Mouse (Mus musculus): Measurements from ENCODE around the gene Gm20662. TPM values are rescaled to one million over a fixed set of nuclear protein-coding genes. Genes with fewer than 3 reads are reported as not detected.
A peak's percentile ranks its signal among the peaks of the same experiment; 100 is the strongest.

The Gm20662 gene
- polyA plus RNA-seq (2014; fragmentation: Nextera tagmentation; extraction: Ambion mirVana), result 0.72 TPM in 1 of 2 replicates, not detected in the other

GRCm38 (mm10) chr9:107996049-107996448, at the start of gene Gm20662:
TSS of gene Gm20662 (plus strand) at chr9:107996349.
- ATAC-seq (ENCODE audit: low FRiP score, low TSS enrichment) (no peak), DNase-seq (no peak)
- Histone ChIP-seq H3K4me2 (ENCODE audit: low read length) (no peak within 1 kb of the TSS), H3K9me3 (ENCODE audit: control insufficient read depth, low read length) (no peaks in the 10 kb centered on the region), H3K27me3 (ENCODE audit: control insufficient read depth, insufficient read depth, low read length) (no peaks in the 10 kb centered on the region), H3K4me1 (ENCODE audit: control insufficient read depth, insufficient read depth, low read length) (no peaks in the 10 kb centered on the region), H3K36me3 (ENCODE audit: control insufficient read depth, insufficient read depth, low read length) (no peaks in the 10 kb centered on the region), H3K9ac (replicated peaks; ENCODE audit: low read length) (no peak within 1 kb of the TSS), H3K27ac (replicated peaks; ENCODE audit: low read depth, low read length) (no peak within 1 kb of the TSS), H3K4me3 (replicated peaks; ENCODE audit: low read depth, low read length) (no peak within 1 kb of the TSS)
- 87% methylated on average over 5 of the region's 5 CpGs for WGBS

DNA sequence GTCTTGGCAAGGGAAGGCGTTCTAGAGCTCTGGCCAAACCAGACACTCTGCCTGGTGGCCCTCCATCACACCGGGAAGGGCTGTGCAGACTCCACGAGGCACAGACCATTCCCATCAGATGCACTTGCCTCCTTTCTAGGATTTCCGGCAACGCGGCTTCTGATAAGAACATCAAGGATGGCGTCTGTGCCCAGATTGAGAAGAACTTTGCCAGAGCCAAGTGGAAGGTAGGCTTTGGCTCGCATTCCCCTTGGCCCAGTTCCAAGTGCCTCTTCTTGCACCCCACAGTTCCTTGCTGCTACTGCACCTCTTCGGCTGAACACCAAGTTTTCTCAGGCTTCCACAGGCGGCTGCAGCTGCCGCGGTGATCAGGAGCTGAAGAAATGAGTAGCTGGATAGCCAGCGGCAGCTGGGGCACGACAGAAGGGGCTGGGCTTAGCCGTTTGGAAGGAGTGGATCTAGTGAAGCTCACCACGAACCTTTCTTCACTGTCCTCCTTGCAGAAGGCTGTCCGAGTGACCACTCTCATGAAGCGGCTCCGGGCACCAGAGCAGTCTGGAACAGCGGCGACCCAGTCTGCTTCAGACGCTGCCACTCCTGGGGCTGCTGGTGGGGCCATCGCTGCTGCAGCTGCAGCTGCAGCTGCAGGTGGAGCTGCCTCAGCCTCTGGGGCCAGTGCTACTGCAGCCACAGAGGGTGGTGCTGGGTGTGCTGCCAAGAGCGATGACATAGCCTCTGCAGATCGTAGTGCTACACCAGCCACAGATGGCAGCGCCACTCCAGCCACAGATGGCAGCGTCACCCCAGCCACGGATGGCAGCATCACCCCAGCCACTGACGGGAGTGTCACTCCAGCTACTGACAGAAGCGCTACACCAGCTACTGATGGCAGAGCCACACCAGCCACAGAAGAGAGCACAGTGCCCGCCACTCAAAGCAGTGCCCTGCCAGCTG, 48.6 kb upstream of the Gm20662 start:
- DNase-seq (no peak), ATAC-seq (ENCODE audit: low FRiP score, low TSS enrichment) (no peak)
- Histone ChIP-seq H3K27me3 (ENCODE audit: control insufficient read depth, insufficient read depth, low read length) (no peaks in the 10 kb centered on the region), H3K4me2 (ENCODE audit: low read length) (no peak overlapping the region), H3K36me3 (ENCODE audit: control insufficient read depth, insufficient read depth, low read length) (no peaks in the 10 kb centered on the region), H3K4me3 (replicated peaks; ENCODE audit: low read depth, low read length) (no peak overlapping the region), H3K27ac (replicated peaks; ENCODE audit: low read depth, low read length) (no peak overlapping the region), H3K9ac (replicated peaks; ENCODE audit: low read length) (no peak overlapping the region), H3K9me3 (ENCODE audit: control insufficient read depth, low read length) (no peaks in the 10 kb centered on the region), H3K4me1 (ENCODE audit: control insufficient read depth, insufficient read depth, low read length) (peaks cover 8% of the 10 kb centered on the region)
- WGBS, result 92% methylated on average over 31 of the region's 31 CpGs

DNA sequence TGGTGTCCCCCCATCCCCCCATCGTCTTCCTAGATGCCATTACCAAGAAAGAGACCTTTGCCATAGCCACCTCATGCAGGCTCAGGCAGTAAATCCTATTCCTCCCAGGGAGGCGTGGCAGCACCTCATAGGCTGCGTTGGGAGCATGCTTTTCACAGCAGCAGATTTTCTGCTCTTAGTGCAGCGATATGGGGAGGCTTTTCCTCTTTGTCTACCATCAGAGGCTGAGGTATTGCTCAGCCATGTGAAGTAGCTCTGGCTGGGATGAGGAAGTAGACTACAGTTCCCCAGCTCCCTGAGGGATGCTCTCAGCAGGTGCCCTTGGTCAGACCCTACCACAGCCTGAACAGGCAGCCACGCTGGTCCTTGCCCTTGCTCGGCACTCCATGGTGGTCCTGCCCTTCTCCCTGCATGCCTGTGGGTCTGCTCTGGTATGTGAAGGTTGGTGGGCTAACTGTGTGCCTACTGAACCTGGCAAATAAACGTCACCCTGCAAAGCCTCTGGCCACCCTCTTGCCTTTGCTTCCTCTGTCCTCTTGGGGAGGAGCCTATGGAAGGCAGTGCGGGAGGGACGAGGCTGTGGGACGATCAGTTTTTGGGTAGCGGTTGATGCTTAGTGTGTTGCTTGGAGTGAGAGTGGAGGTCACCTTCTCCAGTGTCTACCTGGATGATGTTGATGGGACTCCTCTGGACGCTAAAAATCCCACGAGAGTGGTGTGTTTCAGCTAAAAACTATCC, 46.8 kb upstream of the Gm20662 start:
- Histone ChIP-seq H3K27me3 (ENCODE audit: control insufficient read depth, insufficient read depth, low read length) (no peaks in the 10 kb centered on the region), H3K4me1 (ENCODE audit: control insufficient read depth, insufficient read depth, low read length) (peaks cover 8% of the 10 kb centered on the region), H3K4me2 (ENCODE audit: low read length) (no peak overlapping the region), H3K27ac (replicated peaks; ENCODE audit: low read depth, low read length) (no peak overlapping the region), H3K9ac (replicated peaks; ENCODE audit: low read length) (no peak overlapping the region), H3K4me3 (replicated peaks; ENCODE audit: low read depth, low read length) (no peak overlapping the region), H3K36me3 (ENCODE audit: control insufficient read depth, insufficient read depth, low read length) (no peaks in the 10 kb centered on the region), H3K9me3 (ENCODE audit: control insufficient read depth, low read length) (no peaks in the 10 kb centered on the region)
- no peak for DNase-seq
- ATAC-seq (ENCODE audit: low FRiP score, low TSS enrichment), result no peak
- 80% methylated on average over 13 of the region's 13 CpGs for WGBS

- Histone ChIP-seq H3K27ac (replicated peaks; ENCODE audit: low read depth, low read length) (peak within 1 kb of the TSS; percentile 74), H3K4me2 (ENCODE audit: low read length) (peak within 1 kb of the TSS; percentile 85), H3K36me3 (ENCODE audit: control insufficient read depth, insufficient read depth, low read length) (no peaks in the 10 kb centered on the region), H3K4me1 (ENCODE audit: control insufficient read depth, insufficient read depth, low read length) (peaks cover 8% of the 10 kb centered on the region), H3K4me3 (replicated peaks; ENCODE audit: low read depth, low read length) (peak within 1 kb of the TSS; percentile 57), H3K27me3 (ENCODE audit: control insufficient read depth, insufficient read depth, low read length) (no peaks in the 10 kb centered on the region), H3K9me3 (ENCODE audit: control insufficient read depth, low read length) (no peaks in the 10 kb centered on the region), H3K9ac (replicated peaks; ENCODE audit: low read length) (peak within 1 kb of the TSS; percentile 47; the same call in 1 of the 2 replicates)
- ATAC-seq (ENCODE audit: low FRiP score, low TSS enrichment), result no peak
- WGBS, result 91% methylated on average over 10 of the region's 10 CpGs
- no peak for DNase-seq
These were observed 46.3 kb upstream of the Gm20662 start, which contains the start of gene Traip for GRCm38 (mm10) chr9:107949922-107950235. TSS of gene Traip (plus strand) at chr9:107950136.

GRCm38 (mm10) chr9:107950460-107951355, 45.4 kb upstream of the Gm20662 start:
- 11% methylated on average over 45 of the region's 45 CpGs for WGBS
- DNase-seq (peak; percentile 97), ATAC-seq (ENCODE audit: low FRiP score, low TSS enrichment) (peak; percentile 92)
- Histone ChIP-seq H3K27ac (replicated peaks; ENCODE audit: low read depth, low read length) (peak overlapping the region; percentile 74), H3K4me3 (replicated peaks; ENCODE audit: low read depth, low read length) (peak overlapping the region; percentile 57), H3K27me3 (ENCODE audit: control insufficient read depth, insufficient read depth, low read length) (no peaks in the 10 kb centered on the region), H3K4me1 (ENCODE audit: control insufficient read depth, insufficient read depth, low read length) (peaks cover 8% of the 10 kb centered on the region), H3K9ac (replicated peaks; ENCODE audit: low read length) (peak overlapping the region; percentile 47; the same call in 1 of the 2 replicates), H3K4me2 (ENCODE audit: low read length) (peak overlapping the region; percentile 85), H3K9me3 (ENCODE audit: control insufficient read depth, low read length) (no peaks in the 10 kb centered on the region), H3K36me3 (ENCODE audit: control insufficient read depth, insufficient read depth, low read length) (no peaks in the 10 kb centered on the region)

GRCm38 (mm10) chr9:107955613-107956289, 40.4 kb upstream of the Gm20662 start:
- Histone ChIP-seq H3K9ac (replicated peaks; ENCODE audit: low read length) (no peak overlapping the region), H3K4me1 (ENCODE audit: control insufficient read depth, insufficient read depth, low read length) (peaks cover 4% of the 10 kb centered on the region; the same call in 1 of the 2 replicates), H3K4me2 (ENCODE audit: low read length) (no peak overlapping the region), H3K4me3 (replicated peaks; ENCODE audit: low read depth, low read length) (no peak overlapping the region), H3K27ac (replicated peaks; ENCODE audit: low read depth, low read length) (no peak overlapping the region), H3K36me3 (ENCODE audit: control insufficient read depth, insufficient read depth, low read length) (peaks cover 7% of the 10 kb centered on the region; the same call in 1 of the 2 replicates), H3K9me3 (ENCODE audit: control insufficient read depth, low read length) (no peaks in the 10 kb centered on the region), H3K27me3 (ENCODE audit: control insufficient read depth, insufficient read depth, low read length) (no peaks in the 10 kb centered on the region)
- 80% methylated on average over 6 of the region's 6 CpGs for WGBS
- ATAC-seq (ENCODE audit: low FRiP score, low TSS enrichment) (no peak), DNase-seq (no peak)

- Histone ChIP-seq H3K36me3 (ENCODE audit: control insufficient read depth, insufficient read depth, low read length) (peaks cover 7% of the 10 kb centered on the region; the same call in 1 of the 2 replicates), H3K4me1 (ENCODE audit: control insufficient read depth, insufficient read depth, low read length) (peaks cover 10% of the 10 kb centered on the region), H3K9me3 (ENCODE audit: control insufficient read depth, low read length) (no peaks in the 10 kb centered on the region), H3K27me3 (ENCODE audit: control insufficient read depth, insufficient read depth, low read length) (no peaks in the 10 kb centered on the region), H3K4me3 (replicated peaks; ENCODE audit: low read depth, low read length) (no peak overlapping the region), H3K4me2 (ENCODE audit: low read length) (no peak overlapping the region), H3K27ac (replicated peaks; ENCODE audit: low read depth, low read length) (no peak overlapping the region), H3K9ac (replicated peaks; ENCODE audit: low read length) (no peak overlapping the region)
- DNase-seq (no peak), ATAC-seq (ENCODE audit: low FRiP score, low TSS enrichment) (no peak)
- WGBS, result 16% methylated on average over 6 of the region's 6 CpGs
These were observed 39.0 kb upstream of the Gm20662 start for GRCm38 (mm10) chr9:107957141-107957540.
